Comparison of ENCODE assay signal across 25 mouse cellular contexts in genomic region chr1:13941351-13941750, GRCm38 (mm10).
DNase-seq lines count a peak whose midpoint lies in the region; ATAC-seq and TF ChIP-seq lines count a peak whose summit lies in the region.
"Had no signal": no experiment of that assay in that cellular context is flagged by ENCODE, and none has a peak within 500 bp of the region (broad histone marks: within the 10 kb centered on the region; RNA-seq: fewer than 3 reads in every experiment).

No protein-coding gene starts in this region.

- H3K4me1 ChIP-seq in ES-E14 (ENCODE audit: control insufficient read depth in 2 of 2, insufficient read depth in 2 of 2, low read length in 2 of 2, poor library complexity in 1 of 2) = no peaks in the 10 kb centered on the region

- H3K9me3 ChIP-seq in ES-E14 (ENCODE audit: control insufficient read depth, insufficient read depth, low read depth, low read length) = no peaks in the 10 kb centered on the region
- H3K9me3 ChIP-seq: G1E had no signal

- H3K4me3 ChIP-seq in ES-E14 (ENCODE audit: insufficient read depth in 1 of 2, low read depth in 1 of 2, low read length in 2 of 2, poor library complexity in 1 of 2, severe bottlenecking in 1 of 2) = no peak overlapping the region

- ATAC-seq in megakaryocyte, adult 5-6 weeks (ENCODE audit: poor library complexity, severe bottlenecking) = no peak
- ATAC-seq: activated CD4-positive, CD25-positive, alpha-beta regulatory T cell, adult 4 months; CD4-positive, CD25-positive, alpha-beta regulatory T cell, adult 4 months; Patski had no signal

- H3K36me3 ChIP-seq in ES-E14 (ENCODE audit: control insufficient read depth, insufficient read depth, low read length, poor library complexity, severe bottlenecking) = no peaks in the 10 kb centered on the region
- H3K36me3 ChIP-seq: G1E had no signal

- in situ Hi-C loops in ES-E14 (cut with MboI; ENCODE audit: low sequenced_read_pairs in 2 of 2, unreplicated experiment in 2 of 2) = no loop called here

- no peak overlapping the region; the same call in 1 of the 2 replicates for H3K27ac ChIP-seq in ES-E14 (ENCODE audit: insufficient read depth, low read depth, low read length, poor library complexity, severe bottlenecking)

- H3K9ac ChIP-seq in ES-E14 (ENCODE audit: insufficient read depth, low read depth, low read length, poor library complexity, severe bottlenecking) = no peak overlapping the region

- DNase-seq in ES-CJ7 (ENCODE audit: low read depth, low spot score) = peak; percentile 54
- peak; percentile 50 for DNase-seq in ES-E14 (ENCODE audit: low read depth, low spot score)
- peak; percentile 16 for DNase-seq in R1 (ENCODE audit: low read depth, low spot score)
- DNase-seq in ZHBTc4 (ENCODE audit: low read depth, low spot score) = peak; percentile 89
- DNase-seq in testis, postnatal 10 days (ENCODE audit: low spot score) = no peak
- DNase-seq in spleen, postnatal 4 days (ENCODE audit: low spot score in 2 of 2) = no peak
- DNase-seq in urinary bladder, postnatal 10 days (ENCODE audit: low spot score) = no peak
- DNase-seq: adrenal gland, adult 2 months; adrenal gland, adult 8-10 months; adrenal gland, postnatal 10 days; adrenal gland, postnatal 14 days; adrenal gland, postnatal 25 days; adrenal gland, postnatal 36 days; B cell, adult 2 months; cerebellum, adult 11 months; cerebellum, adult 11-12 months; cerebellum, adult 18-20 months; cerebellum, adult 2 months; cerebellum, adult 8-10 months; cerebellum, adult 9-10 months had no signal

TF ChIP-seq in ES-E14, 5 proteins besides CTCF, POLR2A, EP300 and RAD21:
- no peak for TF ChIP-seq CHD2 (IDR thresholded peaks at IDR 0.05; ENCODE audit: low read depth, low read length)
- TF ChIP-seq HCFC1 (IDR thresholded peaks at IDR 0.05; ENCODE audit: borderline replicate concordance, insufficient read depth, low read length) = no peak
- TF ChIP-seq ZC3H11A (IDR thresholded peaks at IDR 0.05; ENCODE audit: borderline replicate concordance, low read depth, low read length) = no peak
- no peak for TF ChIP-seq MAFK (IDR thresholded peaks at IDR 0.05; ENCODE audit: insufficient read depth, low read depth, low read length)
- no peak for TF ChIP-seq ZNF384 (IDR thresholded peaks at IDR 0.05; ENCODE audit: low read depth, low read length)

Comparison
In these comparisons a context has a peak if more than half of its experiments do, and no peak if none do; other contexts are left out.
1. DNase-seq: peak in ES-CJ7 (single experiment), ES-E14 (single experiment), R1 (single experiment) and ZHBTc4 (single experiment); none in testis, postnatal 10 days (single experiment), spleen, postnatal 4 days (0 of 2) and urinary bladder, postnatal 10 days (single experiment).